Mouse (Mus musculus): ENCODE data around the gene Asic4. TPM values are rescaled to one million over a fixed set of nuclear protein-coding genes. Genes with fewer than 3 reads are reported as not detected.

The Asic4 gene
- polyA plus RNA-seq, 1 experiment from 2014 or later: 0.06 TPM

DNA sequence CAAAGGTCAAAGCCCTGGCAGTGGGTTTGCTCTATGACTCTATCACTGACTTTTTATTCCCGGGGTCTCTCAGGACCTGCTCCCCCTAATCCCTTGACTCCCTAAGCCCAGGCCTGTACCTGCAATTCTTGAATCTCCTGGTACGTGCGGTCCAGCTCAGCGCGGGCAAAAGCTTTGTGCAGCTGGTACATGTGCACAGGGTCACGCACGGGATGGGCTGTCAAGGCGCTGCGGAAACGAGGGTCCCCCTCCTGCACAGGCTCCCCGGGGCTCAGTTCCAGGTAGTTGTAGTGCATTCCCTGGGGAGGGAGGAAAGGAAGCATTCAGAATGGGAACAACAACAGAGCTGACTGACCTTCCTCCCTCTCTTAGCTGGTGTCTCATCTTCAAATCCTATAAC, 26.2 kb downstream of the Asic4 start:
- 91% methylated on average over 11 of the region's 11 CpGs for WGBS (ENCODE audit: insufficient replicate concordance)
- H3K36me3 ChIP-seq (ENCODE audit: control insufficient read depth, insufficient read depth): no peaks in the 10 kb centered on the region
- H3K27me3 ChIP-seq (ENCODE audit: control insufficient read depth, insufficient read depth, low read depth, low read length): peaks cover 50% of the 10 kb centered on the region
- no peak overlapping the region for H3K4me2 ChIP-seq (ENCODE audit: low read depth, low read length)
- H3K9ac ChIP-seq (ENCODE audit: low read depth, low read length): no peak overlapping the region
- H3K9me3 ChIP-seq (replicated peaks; ENCODE audit: control insufficient read depth, low read length): no peaks in the 10 kb centered on the region
- no peak overlapping the region for H3K4me3 ChIP-seq (ENCODE audit: low read depth, low read length)
- ATAC-seq (ENCODE audit: low read depth): no peak
- peaks cover 10% of the 10 kb centered on the region for H3K4me1 ChIP-seq (ENCODE audit: control insufficient read depth, low read depth, low read length)
- H3K27ac ChIP-seq (ENCODE audit: low read length): no peak overlapping the region

DNA sequence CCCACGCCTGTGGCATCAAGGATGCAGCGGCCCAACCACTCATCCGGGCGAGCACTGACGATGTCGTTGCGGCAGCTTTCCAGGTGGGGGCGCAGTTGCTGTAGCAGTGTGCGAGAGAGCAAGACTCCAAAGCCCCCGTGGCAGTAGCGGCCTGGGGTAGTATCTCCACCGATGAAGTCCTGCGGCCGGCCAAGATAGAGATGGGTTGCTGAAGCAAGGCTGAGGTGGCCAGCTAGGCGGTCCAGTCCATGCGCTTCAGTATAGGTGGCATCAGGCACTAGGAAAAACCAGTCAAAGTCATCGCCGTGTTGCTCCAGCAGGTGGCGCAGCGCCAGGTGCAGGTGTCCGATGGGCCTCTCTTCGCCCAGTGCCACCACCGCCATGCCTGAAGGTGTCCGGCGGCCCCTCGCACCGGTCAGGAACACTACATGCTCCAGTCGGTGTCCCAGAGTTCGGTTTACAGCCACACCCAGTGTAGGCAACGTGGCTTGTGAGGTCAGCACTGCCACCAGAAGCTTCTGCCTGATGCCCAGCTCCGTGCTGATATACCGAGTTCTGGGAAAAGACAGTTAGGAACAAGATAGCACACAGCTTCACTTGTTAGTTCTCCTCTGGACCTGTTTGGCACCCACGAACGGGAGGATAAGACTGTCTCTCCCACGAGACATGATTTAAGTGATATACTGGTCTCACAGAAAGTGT, 27.2 kb downstream of the Asic4 start:
- Histone ChIP-seq H3K9me3 (replicated peaks; ENCODE audit: control insufficient read depth, low read length) (no peaks in the 10 kb centered on the region), H3K36me3 (ENCODE audit: control insufficient read depth, insufficient read depth) (no peaks in the 10 kb centered on the region), H3K9ac (ENCODE audit: low read depth, low read length) (no peak overlapping the region), H3K4me2 (ENCODE audit: low read depth, low read length) (peak overlapping the region; percentile 30), H3K4me3 (ENCODE audit: low read depth, low read length) (0 out of 2 replicates have a peak overlapping the region, but pooled peaks have one; percentile 1), H3K27ac (ENCODE audit: low read length) (no peak overlapping the region), H3K4me1 (ENCODE audit: control insufficient read depth, low read depth, low read length) (peaks cover 10% of the 10 kb centered on the region), H3K27me3 (ENCODE audit: control insufficient read depth, insufficient read depth, low read depth, low read length) (peaks cover 60% of the 10 kb centered on the region)
- ATAC-seq (ENCODE audit: low read depth): no peak
- WGBS (ENCODE audit: insufficient replicate concordance): 9% methylated on average over 35 of the region's 35 CpGs

DNA sequence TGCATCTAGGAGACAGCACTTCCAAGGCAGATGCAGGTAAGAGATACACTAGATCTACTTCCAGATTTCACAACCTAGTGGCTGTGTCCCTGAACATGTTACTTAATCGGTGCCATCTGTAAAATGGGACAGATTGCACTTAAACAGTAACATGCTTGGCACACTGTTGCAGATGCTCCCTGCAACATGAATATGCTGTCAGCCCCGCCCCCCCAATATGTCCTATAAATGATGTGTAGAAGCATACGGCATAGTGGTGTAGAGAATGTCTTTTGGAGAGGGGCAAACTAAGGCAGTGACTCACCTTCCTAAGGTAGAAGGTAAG, 27.7 kb downstream of the Asic4 start:
- peak overlapping the region; percentile 73; the same call in 1 of the 2 replicates for H3K4me3 ChIP-seq (ENCODE audit: low read depth, low read length)
- H3K36me3 ChIP-seq (ENCODE audit: control insufficient read depth, insufficient read depth): no peaks in the 10 kb centered on the region
- H3K9ac ChIP-seq (ENCODE audit: low read depth, low read length): no peak overlapping the region
- no peak overlapping the region for H3K27ac ChIP-seq (ENCODE audit: low read length)
- no peaks in the 10 kb centered on the region for H3K9me3 ChIP-seq (replicated peaks; ENCODE audit: control insufficient read depth, low read length)
- peak overlapping the region; percentile 93 for H3K4me2 ChIP-seq (ENCODE audit: low read depth, low read length)
- H3K27me3 ChIP-seq (ENCODE audit: control insufficient read depth, insufficient read depth, low read depth, low read length): peaks cover 65% of the 10 kb centered on the region
- WGBS (ENCODE audit: insufficient replicate concordance): 28% methylated on average over 3 of the region's 3 CpGs
- no peak for ATAC-seq (ENCODE audit: low read depth)
- peaks cover 10% of the 10 kb centered on the region for H3K4me1 ChIP-seq (ENCODE audit: control insufficient read depth, low read depth, low read length)

DNA sequence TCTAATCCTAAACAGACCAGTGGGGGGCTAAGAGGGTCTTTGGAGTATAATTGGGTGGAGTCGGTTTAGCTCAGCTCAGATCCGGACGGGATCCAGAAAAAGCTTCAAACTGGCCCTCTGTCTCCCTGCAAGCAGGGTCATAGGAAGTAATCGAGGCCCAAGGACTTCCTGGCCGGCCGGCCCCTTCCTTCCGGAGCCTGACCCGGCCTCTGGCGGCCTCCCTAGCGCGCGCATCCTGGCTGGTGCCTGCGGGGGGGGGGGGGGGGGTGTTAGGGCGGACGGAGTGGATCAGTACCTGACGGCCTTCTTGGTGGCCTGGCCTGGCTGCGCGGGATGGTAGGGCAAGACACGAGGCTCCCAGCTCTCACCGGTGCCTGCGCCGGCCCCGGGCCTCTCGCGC, 28.3 kb downstream of the Asic4 start:
- 0 out of 2 replicates have a peak, but pooled peaks have one; percentile 1 for ATAC-seq (ENCODE audit: low read depth)
- H3K27me3 ChIP-seq (ENCODE audit: control insufficient read depth, insufficient read depth, low read depth, low read length): peaks cover 69% of the 10 kb centered on the region
- peak overlapping the region; percentile 93 for H3K4me2 ChIP-seq (ENCODE audit: low read depth, low read length)
- H3K9me3 ChIP-seq (replicated peaks; ENCODE audit: control insufficient read depth, low read length): no peaks in the 10 kb centered on the region
- H3K27ac ChIP-seq (ENCODE audit: low read length): no peak overlapping the region
- peak overlapping the region; percentile 73 for H3K4me3 ChIP-seq (ENCODE audit: low read depth, low read length)
- H3K36me3 ChIP-seq (ENCODE audit: control insufficient read depth, insufficient read depth): no peaks in the 10 kb centered on the region
- 1% methylated on average over 20 of the region's 25 CpGs for WGBS (ENCODE audit: insufficient replicate concordance)
- H3K4me1 ChIP-seq (ENCODE audit: control insufficient read depth, low read depth, low read length): peaks cover 10% of the 10 kb centered on the region
- peak overlapping the region; percentile 56 for H3K9ac ChIP-seq (ENCODE audit: low read depth, low read length)

DNA sequence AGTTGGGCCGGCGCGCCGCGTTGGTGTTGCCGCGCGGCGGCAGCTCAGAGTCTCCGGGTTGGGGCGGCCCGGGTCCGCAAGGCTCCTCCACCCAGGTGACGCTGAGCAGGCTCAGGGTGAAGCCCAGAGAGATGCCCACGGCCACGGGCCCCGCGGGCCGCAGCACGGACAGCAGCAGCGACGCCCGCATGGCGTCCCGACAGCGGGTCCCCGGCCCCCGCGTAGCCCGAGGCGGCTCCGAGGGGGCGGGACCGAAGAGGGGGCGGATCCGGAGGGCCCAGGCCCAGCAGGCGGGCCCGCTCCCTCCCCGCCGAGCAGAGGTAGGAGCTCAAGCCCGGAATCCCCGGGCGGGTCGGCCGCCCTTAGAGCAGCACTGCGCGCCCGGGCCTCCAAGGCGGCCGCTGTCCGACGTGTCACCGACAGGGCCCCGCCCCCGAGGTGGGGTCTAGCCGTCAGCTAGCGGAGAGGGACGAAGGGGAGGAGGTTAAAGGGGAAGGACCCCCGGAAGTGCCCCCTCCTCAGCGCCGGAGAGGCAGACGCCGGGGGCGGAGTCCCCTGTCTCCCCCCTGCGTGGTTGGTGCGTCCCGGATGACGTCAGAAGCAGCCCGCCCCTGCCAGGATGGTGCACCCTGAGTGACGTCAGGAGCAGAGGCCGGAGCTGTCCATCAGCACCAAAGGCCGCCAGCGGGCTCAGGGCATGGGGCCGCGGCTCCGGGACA, 28.8 kb downstream of the Asic4 start, which contains the start of the genes Chpf and Tmem198:
Chpf (minus strand) TSS at position 392 of the 719 bp plus-strand sequence.
Tmem198 (plus strand) TSS at position 617 of the 719 bp plus-strand sequence.
- peak within 1 kb of the TSS; percentile 24; the same call in 1 of the 2 replicates for H3K27ac ChIP-seq (ENCODE audit: low read length)
- H3K4me3 ChIP-seq (ENCODE audit: low read depth, low read length): peak within 1 kb of the TSS; percentile 73
- H3K36me3 ChIP-seq (ENCODE audit: control insufficient read depth, insufficient read depth): no peaks in the 10 kb centered on the region
- H3K9ac ChIP-seq (ENCODE audit: low read depth, low read length): peak within 1 kb of the TSS; percentile 56
- under 1% methylated on average over 71 of the region's 76 CpGs for WGBS (ENCODE audit: insufficient replicate concordance)
- H3K4me2 ChIP-seq (ENCODE audit: low read depth, low read length): peak within 1 kb of the TSS; percentile 93
- peaks cover 72% of the 10 kb centered on the region for H3K27me3 ChIP-seq (ENCODE audit: control insufficient read depth, insufficient read depth, low read depth, low read length)
- peak; percentile 86 for ATAC-seq (ENCODE audit: low read depth)
- peaks cover 10% of the 10 kb centered on the region for H3K4me1 ChIP-seq (ENCODE audit: control insufficient read depth, low read depth, low read length)
- H3K9me3 ChIP-seq (replicated peaks; ENCODE audit: control insufficient read depth, low read length): no peaks in the 10 kb centered on the region

DNA sequence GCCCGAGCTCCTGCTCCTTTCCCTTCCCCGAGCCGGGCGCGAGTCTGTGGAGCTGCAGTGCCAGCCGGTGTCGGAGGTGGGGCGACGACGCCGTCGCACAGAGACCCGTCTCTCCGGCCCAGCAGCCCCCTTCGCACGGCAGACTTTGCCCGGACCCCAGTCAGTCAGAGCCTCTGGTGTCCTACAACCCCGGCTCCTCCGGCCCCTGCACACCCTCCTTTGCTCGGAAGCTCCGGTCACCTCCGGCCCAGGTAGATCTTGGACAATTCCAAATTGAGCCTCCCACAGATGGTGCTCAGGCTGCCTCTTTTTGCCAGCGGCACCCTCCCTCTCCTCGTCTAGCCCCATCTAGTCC, 29.4 kb downstream of the Asic4 start:
- no peaks in the 10 kb centered on the region for H3K36me3 ChIP-seq (ENCODE audit: control insufficient read depth, insufficient read depth)
- no peak overlapping the region for H3K27ac ChIP-seq (ENCODE audit: low read length)
- H3K4me2 ChIP-seq (ENCODE audit: low read depth, low read length): peak overlapping the region; percentile 93
- peak overlapping the region; percentile 73 for H3K4me3 ChIP-seq (ENCODE audit: low read depth, low read length)
- 4% methylated on average over 21 of the region's 24 CpGs for WGBS (ENCODE audit: insufficient replicate concordance)
- ATAC-seq (ENCODE audit: low read depth): no peak
- no peaks in the 10 kb centered on the region for H3K9me3 ChIP-seq (replicated peaks; ENCODE audit: control insufficient read depth, low read length)
- H3K4me1 ChIP-seq (ENCODE audit: control insufficient read depth, low read depth, low read length): peaks cover 10% of the 10 kb centered on the region
- no peak overlapping the region for H3K9ac ChIP-seq (ENCODE audit: low read depth, low read length)
- H3K27me3 ChIP-seq (ENCODE audit: control insufficient read depth, insufficient read depth, low read depth, low read length): peaks cover 77% of the 10 kb centered on the region

DNA sequence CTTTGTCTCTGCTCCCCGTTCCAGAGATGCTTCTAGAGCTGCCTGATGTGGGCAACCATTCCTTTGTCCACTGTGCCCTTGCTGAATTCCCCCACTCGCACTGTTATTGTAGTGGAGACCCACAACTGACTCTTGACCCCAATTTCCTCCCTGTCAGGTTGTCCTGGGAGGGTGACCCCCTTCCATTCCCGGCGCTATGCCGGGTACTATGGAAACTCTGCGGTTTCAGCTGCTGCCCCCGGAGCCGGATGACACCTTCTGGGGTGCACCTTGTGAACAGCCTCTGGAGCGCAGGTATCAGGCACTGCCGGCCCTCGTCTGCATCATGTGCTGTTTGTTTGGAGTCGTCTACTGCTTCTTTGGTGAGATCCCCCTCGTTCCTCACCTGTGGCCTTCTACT, 29.8 kb downstream of the Asic4 start:
- Histone ChIP-seq H3K4me3 (ENCODE audit: low read depth, low read length) (no peak overlapping the region), H3K4me2 (ENCODE audit: low read depth, low read length) (peak overlapping the region; percentile 93), H3K27me3 (ENCODE audit: control insufficient read depth, insufficient read depth, low read depth, low read length) (peaks cover 81% of the 10 kb centered on the region), H3K4me1 (ENCODE audit: control insufficient read depth, low read depth, low read length) (peaks cover 10% of the 10 kb centered on the region), H3K27ac (ENCODE audit: low read length) (no peak overlapping the region), H3K9me3 (replicated peaks; ENCODE audit: control insufficient read depth, low read length) (no peaks in the 10 kb centered on the region), H3K36me3 (ENCODE audit: control insufficient read depth, insufficient read depth) (no peaks in the 10 kb centered on the region), H3K9ac (ENCODE audit: low read depth, low read length) (no peak overlapping the region)
- 22% methylated on average over 13 of the region's 13 CpGs for WGBS (ENCODE audit: insufficient replicate concordance)
- no peak for ATAC-seq (ENCODE audit: low read depth)

DNA sequence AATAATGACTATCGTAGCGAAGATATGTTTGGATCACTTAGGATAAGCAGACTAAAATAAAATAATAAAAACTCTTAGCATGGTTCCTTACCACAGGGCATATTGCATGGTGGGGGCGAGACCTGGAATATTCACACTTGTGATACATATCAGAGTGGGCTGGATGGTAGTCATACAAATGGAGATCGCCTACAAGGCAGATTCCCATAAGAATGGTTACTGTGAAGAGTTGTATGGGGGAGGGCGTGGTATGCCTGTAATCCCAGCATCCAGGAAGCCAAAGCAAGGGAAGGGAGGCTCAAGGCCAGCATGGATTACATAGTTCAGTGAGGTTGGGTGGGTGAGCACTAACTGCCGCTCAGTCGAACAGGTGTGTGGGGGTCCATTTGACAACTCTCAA, 30.5 kb downstream of the Asic4 start:
- ATAC-seq (ENCODE audit: low read depth): no peak
- Histone ChIP-seq H3K9me3 (replicated peaks; ENCODE audit: control insufficient read depth, low read length) (no peaks in the 10 kb centered on the region), H3K27ac (ENCODE audit: low read length) (no peak overlapping the region), H3K4me1 (ENCODE audit: control insufficient read depth, low read depth, low read length) (peaks cover 10% of the 10 kb centered on the region), H3K36me3 (ENCODE audit: control insufficient read depth, insufficient read depth) (no peaks in the 10 kb centered on the region), H3K27me3 (ENCODE audit: control insufficient read depth, insufficient read depth, low read depth, low read length) (peaks cover 83% of the 10 kb centered on the region), H3K4me2 (ENCODE audit: low read depth, low read length) (no peak overlapping the region), H3K4me3 (ENCODE audit: low read depth, low read length) (no peak overlapping the region), H3K9ac (ENCODE audit: low read depth, low read length) (no peak overlapping the region)
- 58% methylated on average over 7 of the region's 7 CpGs for WGBS (ENCODE audit: insufficient replicate concordance)

DNA sequence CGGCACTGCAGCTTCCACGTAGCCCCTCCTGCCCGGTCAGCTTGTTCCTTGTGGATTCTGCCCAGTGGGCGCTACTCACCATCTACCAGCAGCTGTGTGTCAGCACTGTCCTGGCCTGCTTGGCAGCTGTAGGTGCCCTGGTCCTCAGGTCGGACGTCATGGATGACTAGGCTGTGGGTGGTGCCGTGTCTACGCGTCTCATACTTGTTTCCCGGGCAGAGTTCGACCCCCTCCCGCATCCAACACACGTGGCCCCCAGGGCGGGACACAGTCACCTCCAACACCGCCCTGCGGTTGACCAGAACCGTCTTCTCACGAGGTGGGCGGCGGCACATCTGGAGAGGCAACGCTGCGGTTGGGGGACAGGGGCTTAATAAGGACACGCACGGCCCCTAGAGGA, 36.3 kb downstream of the Asic4 start:
- ATAC-seq (ENCODE audit: low read depth): no peak
- H3K4me3 ChIP-seq (ENCODE audit: low read depth, low read length): no peak overlapping the region
- no peaks in the 10 kb centered on the region; the same call in 1 of the 2 replicates for H3K4me1 ChIP-seq (ENCODE audit: control insufficient read depth, low read depth, low read length)
- H3K9me3 ChIP-seq (replicated peaks; ENCODE audit: control insufficient read depth, low read length): no peaks in the 10 kb centered on the region
- H3K27ac ChIP-seq (ENCODE audit: low read length): no peak overlapping the region
- WGBS (ENCODE audit: insufficient replicate concordance): 5% methylated on average over 24 of the region's 24 CpGs
- peaks cover 71% of the 10 kb centered on the region for H3K27me3 ChIP-seq (ENCODE audit: control insufficient read depth, insufficient read depth, low read depth, low read length)
- H3K4me2 ChIP-seq (ENCODE audit: low read depth, low read length): no peak overlapping the region
- no peak overlapping the region for H3K9ac ChIP-seq (ENCODE audit: low read depth, low read length)
- H3K36me3 ChIP-seq (ENCODE audit: control insufficient read depth, insufficient read depth): no peaks in the 10 kb centered on the region
